Mouse (Mus musculus): Measurements from ENCODE around the gene Syde2.

DNA sequence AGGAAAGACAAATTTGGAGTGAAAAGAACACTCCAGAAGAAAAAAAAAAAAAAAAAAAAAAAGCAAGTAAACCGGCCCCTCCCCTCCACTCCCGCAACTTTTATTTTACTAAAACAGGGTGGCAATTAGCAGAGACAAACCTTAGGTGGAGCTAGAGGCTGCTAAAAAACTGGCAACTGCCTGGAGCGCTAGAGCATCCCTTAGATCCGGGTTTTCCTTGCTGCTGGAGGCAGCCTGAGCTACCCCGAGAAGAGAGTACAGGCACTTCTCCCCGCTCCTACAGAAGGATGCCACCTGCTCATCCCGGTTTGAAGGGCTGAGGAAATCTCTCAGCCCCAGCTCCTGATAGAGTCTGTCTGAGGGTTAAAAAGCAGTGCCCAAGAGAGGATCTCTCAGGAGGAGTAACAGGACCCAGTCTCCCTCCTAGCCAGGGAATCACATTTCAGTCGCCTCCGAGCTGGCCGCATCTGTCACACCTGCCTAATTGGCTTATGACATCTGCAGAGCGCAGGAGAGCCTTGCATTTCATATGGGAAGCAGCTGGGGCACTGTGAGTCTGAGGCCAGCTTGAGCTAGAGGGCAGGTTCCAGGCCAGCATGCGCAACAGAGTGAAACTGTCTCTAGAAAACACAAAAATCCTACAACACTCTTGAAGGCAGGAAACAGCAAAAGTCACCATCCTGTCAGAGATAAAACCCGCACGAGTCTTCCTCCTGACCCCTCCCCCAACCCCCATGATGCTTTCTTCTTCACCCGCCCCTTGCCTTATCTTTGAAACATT is 37.4 kb upstream of the Syde2 start:
- TF ChIP-seq ZNF384 (IDR thresholded peaks at IDR 0.05; ENCODE audit: low read depth, low read length) (peak; percentile 83), POLR2A (IDR thresholded peaks at IDR 0.05; ENCODE audit: low read depth, low read length) (no peak), CTCF (conservative IDR thresholded peaks at IDR 0.05 in 1 of 2, IDR thresholded peaks at IDR 0.05 in 1 of 2; ENCODE audit: low read depth in 2 of 2, low read length in 2 of 2) (peak in 1 of 2 experiments; percentile 58; a peak in 2 of 4 replicates), E2F4 (IDR thresholded peaks at IDR 0.05; ENCODE audit: insufficient replicate concordance, low read depth, low read length) (no peak), ZC3H11A (IDR thresholded peaks at IDR 0.05; ENCODE audit: low read depth, low read length) (no peak), TBP (conservative IDR thresholded peaks at IDR 0.05; ENCODE audit: low read depth, low read length) (no peak)

Data from CH12.LX (cell line).